Mouse (Mus musculus): ENCODE data around the gene Morc4.

The Morc4 gene

GRCm38 (mm10) chrX:139805918-139806317 lies 65.6 kb downstream of the Morc4 start:
- no peak for DNase-seq (ENCODE audit: low spot score)

- no peak for DNase-seq (ENCODE audit: low spot score)
Measured at GRCm38 (mm10) chrX:139803028-139803427, 68.4 kb downstream of the Morc4 start.

- no peak for DNase-seq (ENCODE audit: low spot score)
Measured at GRCm38 (mm10) chrX:139800406-139800878, 71.0 kb downstream of the Morc4 start, which contains the start of gene Cldn2. Cldn2 (plus strand) TSS chrX:139800828.

- DNase-seq (ENCODE audit: low spot score), result no peak
Measured at GRCm38 (mm10) chrX:139799953-139800352, 71.5 kb downstream of the Morc4 start.

- no peak for DNase-seq (ENCODE audit: low spot score)
Measured at GRCm38 (mm10) chrX:139797875-139798274, 73.6 kb downstream of the Morc4 start.

- DNase-seq (ENCODE audit: low spot score), result no peak
Measured at GRCm38 (mm10) chrX:139796037-139796436, 75.4 kb downstream of the Morc4 start.

- no peak for DNase-seq (ENCODE audit: low spot score)
Measured at GRCm38 (mm10) chrX:139794072-139794845, 77.2 kb downstream of the Morc4 start.

GRCm38 (mm10) chrX:139785764-139786163 lies 85.7 kb downstream of the Morc4 start:
- DNase-seq (ENCODE audit: low spot score), result no peak

- peak; percentile 62 for DNase-seq (ENCODE audit: low spot score)
Measured at GRCm38 (mm10) chrX:139783045-139783422, 88.4 kb downstream of the Morc4 start.

- DNase-seq (ENCODE audit: low spot score), result no peak
Measured at GRCm38 (mm10) chrX:139782278-139783044, 89.0 kb downstream of the Morc4 start, which contains the start of gene Ripply1. Ripply1 (minus strand) TSS chrX:139782353.

- DNase-seq (ENCODE audit: low spot score), result no peak
Measured at GRCm38 (mm10) chrX:139781563-139781962, 89.9 kb downstream of the Morc4 start.

GRCm38 (mm10) chrX:139780988-139781387 lies 90.5 kb downstream of the Morc4 start:
- no peak for DNase-seq (ENCODE audit: low spot score)

GRCm38 (mm10) chrX:139779401-139779800 lies 92.1 kb downstream of the Morc4 start:
- peak; percentile 11 for DNase-seq (ENCODE audit: low spot score)

- DNase-seq (ENCODE audit: low spot score), result no peak
Measured at GRCm38 (mm10) chrX:139778886-139779285, 92.6 kb downstream of the Morc4 start.

- DNase-seq (ENCODE audit: low spot score), result no peak
Measured at GRCm38 (mm10) chrX:139777357-139777756, 94.1 kb downstream of the Morc4 start.

- DNase-seq (ENCODE audit: low spot score), result peak; percentile 17
Measured at GRCm38 (mm10) chrX:139775084-139775612, 96.3 kb downstream of the Morc4 start.

GRCm38 (mm10) chrX:139774309-139775083 lies 97.0 kb downstream of the Morc4 start:
- peak; percentile 58 for DNase-seq (ENCODE audit: low spot score)
